Mouse (Mus musculus) natural killer cell, adult 2 months (primary cell): ENCODE results near the gene Magea4.

Experiments
- DNase-seq, 2 experiments: peaks; one replicate each; pipeline ENCODE4 v3.0.0; 2022; ENCODE audit warnings: low spot score in 2 of 2

Magea4 gene

GRCm38 (mm10) chrX:72221717-72222116, at the start of gene Magea4:
Magea4 (plus strand) TSS chrX:72222017.
- DNase-seq: no peak

GRCm38 (mm10) chrX:72202944-72203554, 18.8 kb upstream of the Magea4 start:
- no peak for DNase-seq

GRCm38 (mm10) chrX:72270637-72271036, 48.8 kb downstream of the Magea4 start:
- DNase-seq: no peak
